Mouse (Mus musculus) embryonic fibroblast, embryonic 13.5 days (primary cell): Measurements from ENCODE around the gene Duoxa1. TPM values are rescaled to one million over a fixed set of nuclear protein-coding genes. Genes with fewer than 3 reads are reported as not detected.
A peak's percentile ranks its signal among the peaks of the same experiment; 100 is the strongest.

Experiments
- H3K27ac ChIP-seq: 2 replicates; pipeline ENCODE4 v1.5.1; 2012; ENCODE audit warnings: low read length, control low read depth, inconsistent platforms; ENCODE audit not compliant: insufficient read depth
- H3K4me1 ChIP-seq: 2 replicates; pipeline ENCODE4 v1.6.1; 2011; ENCODE audit warnings: low read length; ENCODE audit not compliant: control insufficient read depth, insufficient read depth
- H3K4me3 ChIP-seq: 2 replicates; pipeline ENCODE4 v1.5.1; 2011; ENCODE audit warnings: mild to moderate bottlenecking, control low read depth, low read length; ENCODE audit not compliant: insufficient read depth
- CTCF ChIP-seq: IDR thresholded peaks from 2 replicates; pipeline ENCODE4 v1.5.1; 2011; ENCODE audit warnings: mild to moderate bottlenecking, control low read depth, low read length, moderate library complexity, borderline replicate concordance; ENCODE audit not compliant: insufficient read depth
- POLR2A ChIP-seq: IDR thresholded peaks from 2 replicates; pipeline ENCODE4 v1.6.1; 2011; ENCODE audit warnings: low read depth, mild to moderate bottlenecking, control low read depth, low read length, moderate library complexity
- polyA plus RNA-seq: library from polyadenylated mRNA; stranded (reverse); fragments of >200 nt; gene quantifications from 2 replicates; pipeline ENCODE4 v1.2.4, GENCODE M21; 2011; ENCODE audit warnings: low read depth; ENCODE audit not compliant: missing spikeins, insufficient read length

Gene Duoxa1
- polyA plus RNA-seq, 1 experiment: 0.58 TPM

DNA sequence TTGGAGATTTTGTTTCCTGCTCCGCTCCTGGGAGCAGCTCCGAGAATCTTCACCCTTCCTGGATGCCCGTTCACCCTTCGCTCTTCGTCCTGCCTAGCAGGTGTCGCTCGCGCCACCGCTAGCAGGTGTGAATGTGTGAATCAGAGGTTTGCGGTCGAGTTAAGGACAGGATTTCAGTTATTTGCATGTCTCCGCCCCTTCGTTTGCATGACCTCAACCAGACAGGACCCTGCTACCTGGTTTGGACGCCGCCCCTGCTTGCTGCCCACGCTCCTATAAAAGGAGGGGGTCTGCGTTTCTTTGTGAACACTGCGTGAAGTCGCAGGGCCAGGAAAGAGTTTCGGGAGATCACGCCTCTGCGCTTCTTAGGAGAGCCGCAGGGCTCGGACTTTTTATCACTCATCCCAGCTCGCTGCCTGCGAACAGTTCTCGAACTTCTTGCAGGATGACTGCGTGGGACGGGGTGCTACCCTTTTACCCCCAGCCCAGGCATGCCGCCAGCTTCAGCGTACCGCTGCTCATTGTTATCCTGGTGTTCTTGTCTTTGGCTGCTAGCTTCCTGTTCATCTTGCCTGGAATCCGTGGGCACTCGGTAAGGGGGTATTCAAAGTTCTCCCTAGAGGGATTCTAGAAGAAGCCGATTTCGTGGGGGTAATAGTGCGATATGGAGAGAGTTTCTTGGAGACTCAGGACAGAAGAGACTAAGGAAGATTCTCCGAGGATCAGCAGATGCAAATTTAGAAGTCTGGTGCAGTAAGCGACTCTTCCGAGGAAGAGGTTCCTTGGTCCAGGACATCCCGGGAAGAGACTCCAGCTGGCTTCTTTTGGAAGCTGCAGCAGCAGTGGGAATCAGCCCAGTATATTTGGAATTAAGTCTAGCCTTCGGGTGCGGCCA lies 14.7 kb downstream of the Duoxa1 start, which contains the start of gene Duoxa2:
Gene Duoxa2 (plus strand): TSS at position 305 of the 895 bp plus-strand sequence.
- no peak for TF ChIP-seq POLR2A
- no peak for TF ChIP-seq CTCF
- Histone ChIP-seq H3K4me3 (peak within 1 kb of the TSS; percentile 4; the same call in 1 of the 2 replicates), H3K27ac (no peak within 1 kb of the TSS), H3K4me1 (0 out of 2 replicates have a peak, but pooled peaks cover 2% of the 10 kb centered on the region)

DNA sequence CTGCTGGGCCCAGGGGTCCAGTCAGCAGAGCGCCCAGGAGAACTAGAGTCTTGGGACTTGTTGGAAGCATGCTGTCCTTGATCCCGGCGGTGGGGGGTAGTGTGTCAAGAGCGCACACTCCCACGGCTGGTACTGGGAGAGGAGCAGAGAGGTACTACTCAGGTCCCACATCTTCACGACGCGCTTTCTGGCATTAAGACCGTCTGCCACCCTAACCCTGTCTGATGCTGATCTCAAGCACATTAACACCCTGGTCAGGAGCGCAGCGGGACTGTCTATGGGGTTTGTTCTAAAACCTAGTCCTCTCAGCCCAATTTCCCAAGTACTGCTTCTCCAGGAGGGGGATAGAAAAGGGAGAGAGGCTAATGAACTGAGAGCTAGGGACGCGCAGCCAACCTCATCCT lies 15.4 kb downstream of the Duoxa1 start, which contains the start of gene Duox2:
Gene Duox2 (minus strand): TSS at position 354 of the 404 bp plus-strand sequence.
- TF ChIP-seq POLR2A: no peak
- H3K27ac ChIP-seq: no peak within 1 kb of the TSS
- 0 out of 2 replicates have a peak, but pooled peaks cover 2% of the 10 kb centered on the region for H3K4me1 ChIP-seq
- H3K4me3 ChIP-seq: peak within 1 kb of the TSS; percentile 4; the same call in 1 of the 2 replicates

DNA sequence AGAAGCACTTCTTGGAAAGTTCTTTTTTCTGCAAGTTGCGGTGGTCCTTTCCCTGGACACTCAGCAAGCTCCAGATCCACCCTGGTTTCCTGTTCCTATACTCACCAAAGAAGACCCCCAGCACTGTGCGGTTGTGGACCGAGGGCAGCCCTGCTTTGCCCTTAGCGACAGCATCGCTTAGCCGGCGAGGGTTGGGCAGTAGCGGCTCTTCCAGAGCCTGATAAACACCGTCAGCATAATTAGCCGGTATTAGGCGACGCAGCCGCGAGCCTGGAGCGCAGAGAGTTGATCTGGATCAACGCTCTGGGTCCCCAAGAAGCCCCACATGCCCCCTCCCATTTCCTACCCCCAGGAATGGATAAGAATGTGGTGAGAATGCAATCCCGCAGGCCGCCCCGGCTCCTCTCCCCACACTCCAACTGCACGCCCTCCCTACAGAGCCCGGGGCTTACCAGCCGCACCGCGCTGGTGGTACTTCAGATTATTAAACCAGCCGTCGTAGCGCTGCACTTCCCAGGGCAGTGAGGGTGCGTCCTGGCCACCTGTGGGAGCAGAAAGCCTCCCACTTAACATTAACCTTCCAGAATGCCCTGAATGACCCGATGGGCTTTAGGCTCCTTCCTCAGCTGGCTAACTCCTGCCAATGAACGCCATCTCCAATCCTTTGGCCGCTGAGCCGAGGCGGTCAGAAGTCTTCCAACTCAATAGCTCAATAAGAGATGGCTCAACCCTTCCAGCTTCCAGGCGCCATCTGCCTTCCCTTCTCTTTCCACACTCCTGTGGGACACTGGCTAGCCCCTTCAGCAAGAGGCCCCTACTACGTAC lies 16.0 kb downstream of the Duoxa1 start:
- Histone ChIP-seq H3K4me3 (no peak overlapping the region), H3K4me1 (0 out of 2 replicates have a peak, but pooled peaks cover 2% of the 10 kb centered on the region), H3K27ac (no peak overlapping the region)
- TF ChIP-seq CTCF: no peak

DNA sequence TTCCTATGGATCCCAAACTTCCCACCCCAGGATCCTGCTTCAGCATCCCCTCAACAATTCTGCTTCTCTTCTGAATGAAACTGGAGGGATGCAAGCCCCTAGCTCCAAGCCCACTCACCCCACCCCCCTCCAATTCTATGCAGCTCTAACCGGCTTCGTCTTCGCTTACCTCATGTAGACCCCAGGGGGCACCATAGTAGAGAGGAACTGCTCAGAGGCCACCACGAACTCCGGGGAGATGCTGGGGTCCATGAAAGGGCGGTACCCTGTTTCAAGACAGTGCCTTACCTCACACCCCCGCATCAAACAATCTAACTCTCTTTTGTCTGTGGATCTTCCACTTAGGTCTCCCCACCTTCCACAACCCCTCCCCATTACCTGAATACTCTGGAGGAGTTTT lies 18.6 kb downstream of the Duoxa1 start:
- Histone ChIP-seq H3K4me1 (0 out of 2 replicates have a peak, but pooled peaks cover 2% of the 10 kb centered on the region), H3K27ac (no peak overlapping the region), H3K4me3 (no peak overlapping the region)
- no peak for TF ChIP-seq POLR2A
- no peak for TF ChIP-seq CTCF

DNA sequence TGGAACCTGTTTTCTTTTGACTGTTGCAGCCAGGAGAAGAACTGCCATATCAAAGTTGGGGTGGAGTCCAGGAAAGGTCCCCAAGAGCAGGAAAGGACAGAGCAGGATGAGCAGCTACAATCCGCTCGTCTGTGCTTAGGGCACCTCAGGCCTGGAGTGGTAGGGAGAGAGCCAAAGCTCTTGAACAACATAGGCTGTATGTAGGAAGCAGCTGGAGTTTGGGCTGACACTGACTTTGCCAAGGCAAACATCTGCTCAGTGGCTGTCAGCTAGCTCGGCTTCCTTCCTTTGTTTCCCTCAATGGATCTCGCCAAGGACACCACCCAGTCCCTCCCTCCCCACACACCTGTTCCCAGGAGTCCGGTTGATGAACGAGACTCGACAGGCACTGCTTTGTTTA lies 27.4 kb downstream of the Duoxa1 start:
- H3K4me1 ChIP-seq: no peaks in the 10 kb centered on the region
- H3K27ac ChIP-seq: no peak overlapping the region
- TF ChIP-seq POLR2A (no peak), CTCF (no peak)
- H3K4me3 ChIP-seq: no peak overlapping the region

DNA sequence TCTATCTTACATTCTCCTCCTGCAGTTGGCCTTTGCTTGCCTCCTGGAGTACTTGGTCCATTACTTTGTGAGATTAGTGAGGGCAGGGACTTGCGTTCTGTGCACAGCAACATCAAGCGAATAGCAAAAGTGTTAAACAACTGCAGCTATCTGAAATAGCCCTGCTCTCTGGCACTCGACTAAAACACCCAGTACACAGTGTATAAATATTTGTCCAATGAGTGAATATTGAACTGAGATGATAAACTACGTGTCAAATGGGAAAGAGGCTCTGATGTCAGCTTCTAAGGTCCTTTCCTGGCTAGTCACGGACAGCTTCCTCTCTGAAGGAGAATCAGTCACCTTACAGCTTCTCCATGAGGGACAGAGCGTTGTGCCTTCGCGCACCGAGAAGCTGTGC lies 29.4 kb downstream of the Duoxa1 start:
- Histone ChIP-seq H3K27ac (no peak overlapping the region), H3K4me3 (no peak overlapping the region), H3K4me1 (no peaks in the 10 kb centered on the region)
- TF ChIP-seq CTCF (no peak), POLR2A (no peak)

DNA sequence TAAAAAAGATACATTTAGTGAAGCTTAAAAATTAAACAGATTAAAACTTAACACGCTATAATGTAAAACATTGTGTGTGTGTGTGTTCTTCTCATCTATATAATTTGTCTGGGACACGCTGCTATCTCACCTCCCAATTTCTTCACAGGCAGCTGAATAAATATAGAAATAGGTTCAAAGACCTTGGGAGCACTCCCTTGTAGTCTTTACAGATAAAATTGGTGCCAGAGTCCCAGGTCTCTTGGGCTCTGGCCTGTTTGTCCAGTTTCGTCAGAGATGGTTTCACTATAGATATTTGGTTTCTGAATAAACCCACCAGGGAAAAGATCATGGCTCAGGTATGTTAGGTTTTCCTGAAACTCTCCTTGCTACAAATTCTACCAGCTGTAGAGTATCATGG lies 34.8 kb downstream of the Duoxa1 start:
- no peak for TF ChIP-seq POLR2A
- TF ChIP-seq CTCF: no peak
- Histone ChIP-seq H3K27ac (no peak overlapping the region), H3K4me1 (no peaks in the 10 kb centered on the region), H3K4me3 (no peak overlapping the region)

DNA sequence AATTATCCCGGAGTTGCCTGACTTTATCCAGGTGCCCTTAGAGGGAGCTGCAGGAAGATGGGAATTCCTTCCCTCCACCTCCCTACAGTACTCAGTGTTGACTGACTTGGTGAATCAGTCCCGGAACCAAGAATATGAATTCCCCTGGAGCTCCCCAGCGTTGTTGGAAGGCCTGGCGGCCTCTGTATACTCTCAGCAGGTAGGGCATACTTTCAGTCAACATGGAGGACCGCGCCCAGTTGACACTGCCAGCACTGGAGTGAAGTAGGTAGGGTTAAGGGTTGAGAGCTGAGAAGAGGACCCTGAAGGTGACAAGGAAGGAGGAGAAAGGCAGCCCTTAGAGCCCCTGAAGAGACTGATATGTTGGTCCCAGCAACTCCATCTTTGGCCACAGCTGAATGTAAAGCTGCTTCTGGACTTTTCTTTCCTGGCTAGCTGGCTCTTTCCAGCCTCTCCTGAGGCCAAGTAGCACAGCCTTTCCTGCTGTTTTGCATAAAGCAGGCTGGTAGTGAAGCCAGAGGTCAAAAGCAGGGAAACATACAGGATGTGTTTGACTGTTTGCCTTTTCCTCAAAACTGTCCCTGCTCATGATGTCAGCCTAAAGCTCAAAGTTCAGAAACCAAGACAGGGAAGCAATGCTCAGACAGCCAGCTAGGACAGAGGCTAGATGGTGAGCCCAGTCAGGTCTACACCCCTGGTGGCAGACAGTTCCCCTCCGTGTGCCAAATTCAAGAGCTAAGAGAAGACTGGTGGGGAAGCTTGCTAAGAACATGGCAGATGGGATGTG lies 46.9 kb downstream of the Duoxa1 start:
- Histone ChIP-seq H3K27ac (no peak overlapping the region), H3K4me1 (no peaks in the 10 kb centered on the region), H3K4me3 (no peak overlapping the region)
- TF ChIP-seq CTCF: no peak
- no peak for TF ChIP-seq POLR2A

DNA sequence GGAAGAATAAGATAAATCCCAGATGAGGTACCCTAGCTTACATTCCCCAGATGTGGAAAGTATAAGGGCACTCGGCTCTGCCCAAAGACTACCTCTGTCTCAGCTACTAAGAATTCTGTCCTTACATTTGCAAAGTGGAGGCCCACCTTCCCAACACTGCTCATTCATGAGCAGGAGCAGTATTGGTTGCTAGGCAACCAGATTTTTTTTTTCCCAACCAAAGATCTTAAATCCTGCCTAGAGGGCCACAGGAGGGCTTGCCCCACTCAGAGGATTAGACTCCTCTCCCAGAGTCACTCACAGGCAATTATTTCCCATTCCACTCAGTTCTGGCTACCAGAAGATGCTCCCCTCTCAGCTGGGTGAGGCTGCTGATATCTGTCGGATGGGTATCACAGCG lies 48.8 kb downstream of the Duoxa1 start:
- Histone ChIP-seq H3K4me3 (no peak overlapping the region), H3K27ac (no peak overlapping the region), H3K4me1 (no peaks in the 10 kb centered on the region)
- TF ChIP-seq CTCF (no peak), POLR2A (no peak)
